ENCODE assay signal across 14 mouse cellular contexts in genomic region chr1:134292073-134292472, GRCm38 (mm10). TPM values are rescaled to one million over a fixed set of nuclear protein-coding genes. Genes with fewer than 3 reads are reported as not detected.
DNase-seq lines count a peak whose midpoint lies in the region; ATAC-seq lines count a peak whose summit lies in the region.
"Had no signal": no experiment of that assay in that cellular context is flagged by ENCODE, and none has a peak within 500 bp of the region (broad histone marks: within the 10 kb centered on the region; RNA-seq: fewer than 3 reads in every experiment).

No protein-coding gene starts in this region.

- H3K4me2 ChIP-seq in heart, embryonic 15.5 days = no peak overlapping the region

- peaks cover 20% of the 10 kb centered on the region for H3K4me1 ChIP-seq in heart, embryonic 15.5 days (replicated peaks)

- no peak overlapping the region for H3K27ac ChIP-seq in heart, embryonic 15.5 days
- H3K27ac ChIP-seq: liver, embryonic 14.5 days had no signal

- 23% methylated on average over 5 of the region's 5 CpGs for WGBS in heart, embryonic 15.5 days

- no peak overlapping the region for H3K4me3 ChIP-seq in heart, embryonic 15.5 days

- DNase-seq in gastrocnemius, adult 18-20 months (ENCODE audit: low spot score) = peak; percentile 35
- no peak for DNase-seq in gastrocnemius, postnatal 36 days
- DNase-seq in left cerebral cortex, adult 11 months (ENCODE audit: low spot score) = peak; percentile 57
- no peak for DNase-seq in left cerebral cortex, postnatal 14 days (ENCODE audit: low spot score in 2 of 2)
- DNase-seq in adipocyte (ENCODE audit: low spot score) = peak; percentile 43
- no peak for DNase-seq in cerebellum, postnatal 4 days (ENCODE audit: low spot score in 2 of 2)
- no peak for DNase-seq in thymus, adult 18-20 months
- DNase-seq: cerebellum, adult 11 months; thymus, postnatal 25 days had no signal

- no peaks in the 10 kb centered on the region for H3K27me3 ChIP-seq in heart, embryonic 15.5 days

- H3K9ac ChIP-seq in heart, embryonic 15.5 days = no peak overlapping the region
- H3K9ac ChIP-seq: liver, embryonic 14.5 days had no signal

- intact Hi-C loops in gastrocnemius, postnatal 36 days (cut with DNase I) = no loop called here
- intact Hi-C loops in left cerebral cortex, postnatal 14 days (cut with DNase I) = no loop called here

- no peaks in the 10 kb centered on the region for H3K9me3 ChIP-seq in heart, embryonic 15.5 days (replicated peaks)

- 0 out of 2 replicates have a peak, but pooled peaks have one; percentile 28 for ATAC-seq in heart, embryonic 15.5 days (replicated peaks; ENCODE audit: insufficient number of reproducible peaks, insufficient read depth, low FRiP score, low read depth)

- H3K36me3 ChIP-seq in heart, embryonic 15.5 days = no peaks in the 10 kb centered on the region; the same call in 1 of the 2 replicates

RNA-seq across cellular contexts. Expression of gene Myog, which starts 2.3 kb away (rescaled TPM):
- 10 to 100 TPM; 10.4 to 18.9 TPM for total RNA-seq in gastrocnemius, adult 18-20 months (2021)
- 10 to 100 TPM; 20.1 to 20.9 TPM for total RNA-seq in gastrocnemius, postnatal 36 days (2021)
- not detected for total RNA-seq in left cerebral cortex, postnatal 14 days (2021)
- 0.98 and 2.0 TPM in 2 replicates for polyA plus RNA-seq in heart, embryonic 15.5 days (2015; fragmentation: Nextera tagmentation; extraction: Ambion mirVana)
- total RNA-seq: heart, postnatal 36 days; layer of hippocampus, adult 8-10 months had no signal
- polyA plus RNA-seq: spleen, adult 2 months had no signal

RNA-seq across cellular contexts. Expression of gene Ppfia4, which starts 40.7 kb away (rescaled TPM):
- total RNA-seq in gastrocnemius, adult 18-20 months (2021) = under 1 TPM; 0.21 to 0.43 TPM
- total RNA-seq in gastrocnemius, postnatal 36 days (2021) = 1 to 10 TPM in 1 of 2 experiments, under 1 TPM in 1; 0.99 to 1.2 TPM
- 10 to 100 TPM; 55.0 to 61.6 TPM for total RNA-seq in left cerebral cortex, postnatal 14 days (2021)
- 9.7 and 10.3 TPM in 2 replicates for polyA plus RNA-seq in heart, embryonic 15.5 days (2015; fragmentation: Nextera tagmentation; extraction: Ambion mirVana)

RNA-seq across cellular contexts. Expression of gene Adora1, which starts 56.8 kb away (rescaled TPM):
- under 1 TPM; 0.25 to 0.66 TPM for total RNA-seq in gastrocnemius, adult 18-20 months (2021)
- under 1 TPM; 0.33 to 0.59 TPM for total RNA-seq in gastrocnemius, postnatal 36 days (2021)
- 100 to 1,000 TPM; 169 to 185 TPM for total RNA-seq in left cerebral cortex, postnatal 14 days (2021)
- polyA plus RNA-seq in heart, embryonic 15.5 days (2015; fragmentation: Nextera tagmentation; extraction: Ambion mirVana) = 18.5 and 20.5 TPM in 2 replicates

Comparison
In these comparisons a context has a peak if more than half of its experiments do, and no peak if none do; other contexts are left out.
1. DNase-seq: peak in gastrocnemius, adult 18-20 months (single experiment), left cerebral cortex, adult 11 months (single experiment) and adipocyte (single experiment); none in gastrocnemius, postnatal 36 days (0 of 2), left cerebral cortex, postnatal 14 days (0 of 2), cerebellum, postnatal 4 days (0 of 2) and thymus, adult 18-20 months (0 of 2).
2. RNA of gene Myog, which starts 2.3 kb away (total RNA-seq): 20.1 to 20.9 TPM in gastrocnemius, postnatal 36 days and 10.4 to 18.9 TPM in gastrocnemius, adult 18-20 months; not detected in left cerebral cortex, postnatal 14 days; every median in the first group is over 10 times any median in the second.
3. RNA of gene Ppfia4, which starts 40.7 kb away (total RNA-seq): 55.0 to 61.6 TPM in left cerebral cortex, postnatal 14 days; 0.99 to 1.2 TPM in gastrocnemius, postnatal 36 days and 0.21 to 0.43 TPM in gastrocnemius, adult 18-20 months; every median in the first group is over 10 times any median in the second.
4. RNA of gene Adora1, which starts 56.8 kb away (total RNA-seq): 169 to 185 TPM in left cerebral cortex, postnatal 14 days; 0.25 to 0.66 TPM in gastrocnemius, adult 18-20 months and 0.33 to 0.59 TPM in gastrocnemius, postnatal 36 days; every median in the first group is over 100 times any median in the second.